Mouse (Mus musculus): Measurements from ENCODE around the gene Cubn.

Gene Cubn

GRCm38 (mm10) chr2:13404986-13405678 is 86.5 kb downstream of the Cubn start:
- DNase-seq = no peak

DNA sequence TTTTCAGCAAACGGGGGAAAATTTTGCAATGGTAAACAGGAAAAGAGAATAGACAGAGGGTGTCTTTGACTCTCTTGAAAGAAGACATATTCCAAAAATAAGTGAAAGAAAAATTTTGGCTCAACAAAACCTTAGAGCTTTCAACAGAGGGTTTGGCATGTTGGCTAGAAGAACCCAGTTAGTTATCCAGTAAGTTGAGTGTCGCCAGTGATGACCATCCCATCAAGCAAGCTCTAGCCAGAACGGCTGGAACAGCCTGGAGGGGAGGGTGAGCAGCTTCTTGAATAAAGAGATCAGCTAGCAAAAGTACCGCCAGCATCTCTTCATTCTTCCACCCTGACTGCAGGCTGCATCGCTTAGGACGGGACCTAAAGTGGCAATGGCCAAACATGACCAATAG is 90.8 kb downstream of the Cubn start:
- no peak for DNase-seq

DNA sequence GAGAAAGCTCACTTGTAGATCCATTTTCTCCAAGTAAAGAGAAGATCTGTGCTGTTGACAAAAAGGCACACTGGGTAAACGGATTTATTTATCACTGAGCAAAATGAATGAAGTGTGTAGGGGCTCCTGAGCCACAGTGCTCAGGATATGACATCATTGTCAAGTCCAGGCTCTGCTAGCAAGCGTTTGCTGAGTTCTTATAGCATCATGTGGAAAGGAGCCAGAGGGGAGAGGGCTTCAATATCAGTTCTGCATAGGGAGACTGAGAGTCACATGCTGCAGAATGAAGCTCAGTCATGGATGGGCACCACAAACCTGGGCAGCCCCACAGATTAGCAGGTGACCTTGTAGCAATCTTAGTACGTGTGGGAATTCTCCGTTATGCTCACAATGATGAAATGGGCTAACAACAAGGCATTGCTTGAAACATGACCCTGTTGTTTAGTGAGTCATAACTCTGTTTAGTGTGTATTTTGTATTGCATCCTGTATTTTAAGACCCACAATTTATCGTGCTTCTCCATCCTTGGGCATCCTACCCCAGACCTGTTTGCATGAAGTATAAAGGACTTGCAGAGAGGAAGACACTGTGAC is 92.0 kb downstream of the Cubn start:
- no peak for DNase-seq

- DNase-seq = no peak
These were observed 92.7 kb downstream of the Cubn start for GRCm38 (mm10) chr2:13398955-13399354.

GRCm38 (mm10) chr2:13398551-13398950 is 93.1 kb downstream of the Cubn start:
- DNase-seq = no peak

DNA sequence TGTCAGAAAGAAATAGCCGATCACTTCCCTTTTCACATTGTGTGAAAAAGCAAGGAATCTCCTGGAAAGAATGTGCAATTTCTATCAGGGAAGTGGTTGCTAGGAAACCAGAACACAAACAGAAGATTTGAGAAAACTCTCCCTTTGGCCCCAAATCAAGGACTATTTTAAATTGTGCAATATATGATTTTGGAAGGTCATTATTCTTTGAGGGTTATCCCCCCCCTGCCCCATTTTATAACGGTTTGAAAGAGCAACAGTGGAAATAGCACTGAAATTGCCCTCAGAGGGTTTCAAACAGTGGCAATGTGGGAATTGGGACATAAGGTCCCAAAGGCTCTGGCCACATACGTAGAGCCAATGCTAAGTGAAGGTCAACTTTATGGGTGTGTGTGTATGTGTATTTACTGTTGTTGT is 95.5 kb downstream of the Cubn start:
- DNase-seq = no peak

DNA sequence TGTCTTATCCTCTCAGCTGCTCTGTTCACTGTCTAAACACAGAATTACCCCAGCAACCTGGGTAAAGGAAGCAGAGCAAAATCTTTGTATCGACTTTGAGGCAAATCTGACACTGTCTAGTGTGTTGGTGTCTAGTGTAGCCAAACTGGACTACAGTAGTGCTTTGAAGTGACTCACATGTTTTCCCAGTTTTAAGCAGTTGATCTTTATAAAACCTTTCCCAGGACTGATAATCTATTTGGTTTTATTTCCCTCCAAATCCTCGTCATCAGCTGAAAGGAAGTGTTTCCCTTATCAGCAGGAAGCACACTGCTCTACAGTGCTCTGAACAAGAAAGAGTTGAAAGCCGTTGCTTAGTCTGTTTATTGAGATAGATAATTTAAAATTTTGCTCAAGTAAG is 100.6 kb downstream of the Cubn start:
- no peak for DNase-seq

DNA sequence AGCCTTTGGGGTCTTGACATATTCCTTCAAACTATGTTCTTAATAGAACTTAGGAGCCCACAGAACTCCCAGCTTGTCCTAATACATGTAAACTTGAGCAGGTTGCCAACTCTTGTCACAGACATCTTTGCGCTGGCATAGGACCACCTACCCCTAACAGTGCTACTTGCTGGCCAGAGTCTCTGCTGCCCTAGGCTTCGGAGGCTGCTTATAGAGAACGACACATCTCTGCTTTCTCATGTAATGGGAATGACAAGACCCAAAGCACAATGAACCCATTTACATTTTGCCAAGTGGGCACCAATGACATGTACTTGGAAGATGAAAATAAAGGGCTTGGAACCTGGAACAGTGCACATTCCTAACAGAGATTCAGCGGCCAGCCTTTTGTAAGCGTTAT is 105.0 kb downstream of the Cubn start:
- no peak for DNase-seq

DNA sequence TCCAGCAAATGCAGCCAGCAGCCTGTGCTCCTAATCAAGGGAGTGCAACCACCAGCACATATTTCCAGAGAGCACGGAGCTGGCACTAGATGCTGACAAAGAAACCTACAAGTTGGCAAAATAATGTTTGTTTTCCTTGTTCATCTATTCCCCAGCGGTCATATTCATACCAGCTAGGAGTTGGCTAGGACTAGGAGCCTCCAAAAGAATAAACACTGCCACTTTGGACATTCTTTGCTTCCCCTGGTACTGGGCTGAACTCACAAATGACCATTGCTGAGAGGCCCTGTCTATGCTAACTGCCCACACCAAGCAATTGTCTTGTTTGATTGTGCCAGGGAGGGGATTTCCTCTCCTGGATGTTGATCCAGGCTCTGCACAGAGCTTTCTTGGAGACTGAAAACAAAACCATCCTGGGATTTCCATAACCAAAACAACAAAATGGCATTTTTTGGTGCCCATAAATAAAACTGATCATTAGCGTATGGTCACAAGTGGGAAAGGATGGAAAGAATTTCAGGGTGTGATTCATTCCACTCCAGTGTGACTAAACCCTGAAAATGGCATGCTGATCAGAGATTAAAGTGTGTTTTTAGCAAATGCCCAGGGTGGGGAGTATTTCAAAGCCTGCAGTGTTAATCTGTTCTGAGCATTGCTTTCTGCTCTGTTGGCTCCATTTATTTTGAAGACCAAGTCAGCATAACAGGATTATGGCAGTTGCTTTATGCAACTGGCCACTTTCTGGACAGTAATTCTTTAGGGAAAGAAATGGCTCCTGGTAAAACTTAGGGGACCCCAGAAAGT is 105.9 kb downstream of the Cubn start:
- no peak for DNase-seq

- DNase-seq = no peak
These were observed 106.7 kb downstream of the Cubn start for GRCm38 (mm10) chr2:13384775-13385541.

GRCm38 (mm10) chr2:13376166-13376565 is 115.4 kb downstream of the Cubn start:
- DNase-seq = no peak

GRCm38 (mm10) chr2:13373291-13373690 is 118.3 kb downstream of the Cubn start:
- no peak for DNase-seq

DNA sequence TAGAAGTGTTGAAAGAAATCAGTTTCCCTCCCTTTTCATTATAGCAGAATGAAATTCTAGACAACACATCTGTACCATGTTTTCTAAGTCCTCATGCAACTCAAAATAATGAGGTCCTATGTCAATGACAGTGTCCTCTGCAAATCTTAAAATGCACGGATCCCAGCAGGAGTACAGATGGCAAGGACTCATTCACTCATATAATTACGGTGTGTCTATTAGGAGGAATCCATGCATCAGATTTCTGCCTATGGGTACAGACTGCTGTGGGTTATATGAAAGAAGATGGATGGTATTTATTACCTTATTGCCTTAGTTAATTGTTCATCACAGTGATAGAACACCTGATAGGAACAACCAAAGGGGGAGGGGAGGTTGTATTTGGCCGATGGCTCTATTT is 118.8 kb downstream of the Cubn start:
- DNase-seq = no peak

DNA sequence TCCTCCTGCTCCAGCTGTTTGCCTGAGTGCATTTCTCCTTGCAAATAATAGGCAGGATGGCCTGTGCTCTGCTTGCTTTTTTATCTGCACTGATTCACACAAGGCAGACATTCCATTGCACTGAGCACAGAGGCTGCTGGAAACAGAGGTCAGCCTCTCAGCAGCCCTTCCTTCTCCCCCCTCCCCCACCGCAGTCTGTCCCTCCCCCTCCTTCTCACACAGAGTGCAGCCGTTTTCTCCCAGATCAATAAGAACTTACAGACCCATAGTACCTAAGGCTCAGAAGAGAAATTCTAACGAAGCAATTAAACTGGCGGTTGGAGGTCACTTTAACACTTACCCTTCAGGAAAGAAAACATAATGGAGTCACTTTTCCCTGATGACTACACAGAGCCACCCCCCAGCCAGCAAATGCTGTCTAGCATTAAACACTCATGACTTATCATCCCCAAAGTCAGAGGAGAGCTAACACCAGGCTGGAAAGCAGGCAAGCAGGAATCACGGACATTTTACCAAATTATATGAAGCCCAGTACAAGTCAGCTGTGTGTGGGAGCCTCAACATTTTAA is 119.3 kb downstream of the Cubn start:
- DNase-seq = no peak

- no peak for DNase-seq
These were observed 119.8 kb downstream of the Cubn start for GRCm38 (mm10) chr2:13371797-13372170.

DNA sequence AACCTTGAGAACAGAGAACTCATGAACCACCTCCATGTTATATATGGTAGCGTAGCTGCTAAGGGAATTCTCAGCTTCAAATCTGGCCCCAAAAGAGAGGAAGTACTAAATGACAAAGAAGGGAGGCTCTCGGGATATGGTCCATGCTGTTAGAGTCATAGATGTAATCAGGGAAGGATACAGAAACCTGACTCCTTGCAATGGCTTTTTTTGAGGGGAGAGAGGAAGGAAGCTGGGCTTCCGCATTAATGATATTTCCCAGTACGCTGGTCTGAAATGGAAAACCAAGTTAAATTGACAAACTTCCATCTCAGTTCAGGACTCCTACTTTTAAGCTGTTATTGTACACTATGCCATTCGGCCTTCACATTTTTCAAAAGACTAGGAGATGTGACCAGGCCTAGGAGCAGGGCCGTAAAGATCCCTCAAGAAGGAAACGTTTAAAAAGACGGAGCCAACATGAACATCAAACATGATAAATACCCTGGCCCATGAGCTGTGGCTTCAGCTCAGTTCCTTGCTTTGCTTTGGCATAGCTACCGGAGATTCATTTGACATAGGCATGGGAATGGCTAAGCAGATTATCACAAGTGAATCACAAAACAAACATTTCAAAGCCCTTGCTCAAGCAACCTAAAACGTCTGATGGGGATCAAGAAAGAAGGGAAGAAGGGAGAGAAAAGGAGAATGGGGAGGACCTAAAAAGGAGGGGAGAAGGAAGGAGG is 120.4 kb downstream of the Cubn start:
- DNase-seq = no peak

DNA sequence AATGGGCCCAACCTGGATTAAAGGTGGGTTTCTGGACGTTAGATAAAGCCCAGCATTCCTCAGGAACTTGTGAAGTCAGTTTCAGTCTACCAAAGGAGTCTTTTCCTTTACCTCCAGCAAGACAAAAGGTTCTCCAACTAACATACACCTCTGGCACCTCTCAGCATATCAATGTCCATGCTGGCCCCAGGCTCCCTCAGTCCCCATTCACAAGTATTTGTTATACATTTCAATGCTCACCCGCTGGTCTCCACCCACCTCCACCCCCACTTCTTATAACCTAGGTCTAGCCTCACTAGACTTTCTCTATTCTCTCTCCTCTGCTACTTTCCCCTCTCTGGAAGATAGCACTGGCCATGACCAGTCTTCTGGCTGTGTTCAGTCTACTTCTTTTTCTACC is 121.1 kb downstream of the Cubn start:
- no peak for DNase-seq

GRCm38 (mm10) chr2:13368517-13368916 is 123.1 kb downstream of the Cubn start:
- no peak for DNase-seq

DNA sequence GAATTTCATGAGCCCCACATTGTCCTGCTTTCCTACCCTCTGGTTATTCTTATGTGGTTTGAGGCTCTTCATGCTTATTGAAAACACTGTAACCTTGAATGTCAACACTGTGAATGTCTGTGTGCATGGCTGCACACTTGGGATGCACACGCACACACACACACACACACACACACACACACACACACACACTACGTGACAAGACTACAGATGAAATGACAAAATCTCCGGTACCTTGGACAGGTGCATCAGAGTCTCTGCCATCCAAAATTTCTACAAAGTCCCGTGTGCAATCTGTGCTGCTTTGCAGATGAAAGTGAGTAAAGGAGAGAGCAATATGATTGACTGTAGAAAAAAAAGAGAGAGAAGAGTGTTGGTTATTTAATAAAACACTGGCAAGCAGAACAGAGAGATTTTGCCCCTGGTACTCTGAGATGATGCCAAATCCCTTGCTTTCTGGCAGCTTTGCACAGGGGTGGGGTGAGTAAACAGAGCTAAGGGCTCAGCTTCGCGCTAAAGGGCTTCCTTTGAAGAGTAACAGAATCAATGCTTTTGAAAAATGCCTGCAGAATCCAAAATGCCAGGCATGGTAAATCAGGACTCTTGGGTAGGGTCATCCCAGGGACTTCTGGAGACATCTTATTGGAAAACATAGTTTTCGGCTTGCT is 133.6 kb downstream of the Cubn start:
- DNase-seq = no peak

GRCm38 (mm10) chr2:13352775-13353174 is 138.8 kb downstream of the Cubn start:
- DNase-seq = no peak

- no peak for DNase-seq
These were observed 139.4 kb downstream of the Cubn start for GRCm38 (mm10) chr2:13352112-13352728.

Measured in thymus, postnatal 4 days (tissue).